Mouse (Mus musculus) thymus, adult 2 months (tissue): ENCODE measurements around the gene Celf2.

ENCODE experiments used
- CTCF ChIP-seq: fragments of 200-500 bp; IDR thresholded peaks from 2 replicates; pipeline ENCODE4 v1.5.1; 2012; ENCODE audit warnings: mild to moderate bottlenecking, control low read depth, low read length, moderate library complexity, borderline replicate concordance; ENCODE audit not compliant: control insufficient read depth, poor library complexity, insufficient read depth; ENCODE audit errors: extremely low read depth
- POLR2A ChIP-seq: fragments of 200-500 bp; IDR thresholded peaks from 2 replicates; pipeline ENCODE4 v1.6.1; 2012; ENCODE audit warnings: mild to moderate bottlenecking, low read length, control low read depth, moderate library complexity; ENCODE audit not compliant: control insufficient read depth, poor library complexity, insufficient read depth; ENCODE audit errors: extremely low read depth

DNA sequence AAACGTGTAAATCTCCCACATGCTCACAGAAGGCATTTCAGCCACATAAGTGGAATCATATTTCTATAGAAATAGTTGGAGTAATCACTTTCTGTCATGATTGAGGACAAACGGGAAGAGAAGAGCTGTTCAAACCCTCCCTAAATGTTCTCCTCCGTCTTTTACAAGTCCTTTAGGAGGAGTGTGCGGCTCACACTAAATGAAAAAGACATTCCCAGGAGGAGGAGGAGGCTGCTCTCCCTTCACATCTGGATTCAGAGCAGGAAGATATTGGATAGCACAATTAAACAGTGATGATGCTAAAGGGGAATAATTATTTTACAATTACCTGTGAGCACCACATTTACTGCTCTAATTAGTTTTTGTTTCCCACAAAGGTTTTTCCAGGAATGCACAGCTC, 642.1 kb downstream of the Celf2 start:
- TF ChIP-seq POLR2A (no peak), CTCF (no peak)
